Mouse (Mus musculus): Measurements from ENCODE around the gene Lcn9. TPM values are rescaled to one million over a fixed set of nuclear protein-coding genes. Genes with fewer than 3 reads are reported as not detected.
"Not testable (repeated sequence)": the region's sequence is repeated elsewhere in the genome, so short reads cannot be mapped to it uniquely, and the experiment has no call there.

Lcn9 gene
- polyA plus RNA-seq, 1 experiment from 2014 or later, result not detected

DNA sequence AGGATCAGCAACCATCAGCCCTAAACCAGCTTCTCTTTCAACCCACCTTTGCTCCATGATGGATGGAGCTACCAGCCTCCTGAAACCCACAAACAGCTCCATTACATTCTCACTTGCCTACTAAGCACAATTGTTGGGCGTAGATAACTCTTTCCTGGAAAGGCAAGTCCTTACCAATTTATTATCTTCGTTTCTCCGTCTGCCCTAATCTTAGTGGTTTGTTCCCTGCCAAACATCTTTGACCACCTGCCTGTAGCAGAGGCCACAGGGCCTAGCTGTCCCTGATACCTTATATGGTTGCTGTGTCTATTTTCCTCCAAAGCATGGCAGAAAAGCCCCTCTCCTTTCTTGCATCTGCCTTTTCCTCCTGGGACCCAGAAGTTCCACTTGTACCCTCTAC, 33.9 kb upstream of the Lcn9 start:
- Histone ChIP-seq H3K4me2 (ENCODE audit: low read depth, low read length) (no peak overlapping the region), H3K36me3 (ENCODE audit: control insufficient read depth, insufficient read depth) (no peaks in the 10 kb centered on the region), H3K27me3 (ENCODE audit: control insufficient read depth, insufficient read depth, low read length) (peaks cover 2% of the 10 kb centered on the region; the same call in 1 of the 2 replicates), H3K27ac (ENCODE audit: low read length) (no peak overlapping the region), H3K4me3 (ENCODE audit: low read length) (no peak overlapping the region), H3K9me3 (replicated peaks; ENCODE audit: control insufficient read depth, low read length) (no peaks in the 10 kb centered on the region), H3K9ac (ENCODE audit: low read length) (no peak overlapping the region), H3K4me1 (ENCODE audit: control insufficient read depth, insufficient read depth, low read length) (no peaks in the 10 kb centered on the region)
- ATAC-seq (replicated peaks; ENCODE audit: extremely low read depth, insufficient read depth, low FRiP score), result no peak
- 66% methylated on average over 3 of the region's 3 CpGs for WGBS

DNA sequence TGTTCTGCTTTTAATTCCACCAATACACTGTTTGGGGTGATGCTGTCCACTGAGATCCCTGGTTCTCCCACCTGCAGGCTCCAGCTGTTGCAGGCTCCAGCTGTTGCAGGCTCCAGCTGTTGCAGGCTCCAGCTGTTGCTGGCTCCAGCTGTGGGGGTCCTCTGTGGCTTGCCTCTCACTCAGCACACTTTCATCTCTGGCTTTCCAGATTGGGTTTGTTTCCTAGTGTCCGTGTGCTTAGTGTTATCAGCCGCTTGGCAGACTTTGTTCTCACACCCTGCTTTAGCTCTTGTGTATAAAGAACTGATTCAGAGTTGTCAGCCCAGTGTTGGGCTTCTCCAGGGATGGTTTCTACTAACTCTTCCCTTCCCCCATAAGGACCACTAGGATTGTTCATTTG, 25.3 kb upstream of the Lcn9 start:
- Histone ChIP-seq H3K4me2 (ENCODE audit: low read depth, low read length) (no peak overlapping the region), H3K9ac (ENCODE audit: low read length) (no peak overlapping the region), H3K27ac (ENCODE audit: low read length) (no peak overlapping the region), H3K36me3 (ENCODE audit: control insufficient read depth, insufficient read depth) (no peaks in the 10 kb centered on the region), H3K27me3 (ENCODE audit: control insufficient read depth, insufficient read depth, low read length) (no peaks in the 10 kb centered on the region), H3K4me1 (ENCODE audit: control insufficient read depth, insufficient read depth, low read length) (no peaks in the 10 kb centered on the region), H3K4me3 (ENCODE audit: low read length) (no peak overlapping the region), H3K9me3 (replicated peaks; ENCODE audit: control insufficient read depth, low read length) (no peaks in the 10 kb centered on the region)
- ATAC-seq (replicated peaks; ENCODE audit: extremely low read depth, insufficient read depth, low FRiP score), result 0 out of 2 replicates have a peak, but pooled peaks have one; percentile 18
- 19% methylated on average over 2 of the region's 2 CpGs for WGBS

DNA sequence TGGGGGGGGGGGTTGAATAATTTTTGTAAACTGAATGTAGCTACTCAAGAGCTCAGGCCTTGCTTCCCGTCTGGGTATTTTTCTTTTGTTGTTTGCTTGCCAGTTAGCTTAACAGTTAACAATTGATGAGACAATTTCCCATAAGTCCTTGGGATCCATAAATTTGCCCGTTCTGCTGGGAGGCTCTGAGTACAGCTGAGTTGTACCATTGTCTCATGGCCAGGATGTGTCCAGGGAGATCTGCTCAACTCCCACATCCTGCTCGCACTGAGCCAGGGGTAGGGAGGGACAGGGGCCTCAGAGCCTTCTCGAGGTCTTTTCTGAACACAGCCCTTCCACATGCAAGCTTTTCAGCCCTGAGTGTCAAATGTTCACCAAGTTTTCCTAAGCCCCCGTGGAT, 24.9 kb upstream of the Lcn9 start:
- no peak; the same call in 1 of the 2 replicates for ATAC-seq (replicated peaks; ENCODE audit: extremely low read depth, insufficient read depth, low FRiP score)
- 45% methylated on average over 5 of the region's 5 CpGs for WGBS
- H3K4me3 ChIP-seq (ENCODE audit: low read length), result no peak overlapping the region

DNA sequence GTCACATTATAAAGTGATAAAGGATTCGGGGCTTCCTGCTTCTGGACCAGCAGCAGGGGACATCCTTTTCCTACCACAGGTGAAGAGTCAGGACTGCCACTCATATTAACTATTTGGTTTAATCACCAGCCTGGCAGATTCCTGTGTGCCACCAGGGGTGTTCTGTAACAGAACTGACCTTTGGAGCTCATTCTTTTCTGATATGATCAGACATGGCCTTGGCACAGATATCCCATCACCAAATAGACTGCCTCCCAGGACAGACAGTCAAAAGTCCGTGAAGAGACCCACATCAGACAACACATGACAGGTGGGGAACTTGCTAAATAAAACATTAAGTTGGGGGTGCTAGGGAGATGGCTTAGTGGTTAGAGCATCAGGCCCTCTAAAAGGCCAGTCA, 11.2 kb upstream of the Lcn9 start:
- Histone ChIP-seq H3K4me1 (ENCODE audit: control insufficient read depth, insufficient read depth, low read length) (no peaks in the 10 kb centered on the region), H3K36me3 (ENCODE audit: control insufficient read depth, insufficient read depth) (no peaks in the 10 kb centered on the region), H3K4me2 (ENCODE audit: low read depth, low read length) (no peak overlapping the region), H3K9me3 (replicated peaks; ENCODE audit: control insufficient read depth, low read length) (no peaks in the 10 kb centered on the region), H3K27ac (ENCODE audit: low read length) (no peak overlapping the region), H3K4me3 (ENCODE audit: low read length) (no peak overlapping the region), H3K27me3 (ENCODE audit: control insufficient read depth, insufficient read depth, low read length) (no peaks in the 10 kb centered on the region), H3K9ac (ENCODE audit: low read length) (no peak overlapping the region)
- WGBS, result 64% methylated on average over 2 of the region's 2 CpGs
- no peak for ATAC-seq (replicated peaks; ENCODE audit: extremely low read depth, insufficient read depth, low FRiP score)

More for the DNA sequence above, 24.9 kb upstream of the Lcn9 start:
- no peaks in the 10 kb centered on the region for H3K9me3 ChIP-seq (replicated peaks; ENCODE audit: control insufficient read depth, low read length)
- H3K27me3 ChIP-seq (ENCODE audit: control insufficient read depth, insufficient read depth, low read length), result no peaks in the 10 kb centered on the region
- H3K4me2 ChIP-seq (ENCODE audit: low read depth, low read length), result no peak overlapping the region
- H3K9ac ChIP-seq (ENCODE audit: low read length), result no peak overlapping the region
- H3K4me1 ChIP-seq (ENCODE audit: control insufficient read depth, insufficient read depth, low read length), result no peaks in the 10 kb centered on the region
- no peaks in the 10 kb centered on the region for H3K36me3 ChIP-seq (ENCODE audit: control insufficient read depth, insufficient read depth)
- H3K27ac ChIP-seq (ENCODE audit: low read length), result no peak overlapping the region

DNA sequence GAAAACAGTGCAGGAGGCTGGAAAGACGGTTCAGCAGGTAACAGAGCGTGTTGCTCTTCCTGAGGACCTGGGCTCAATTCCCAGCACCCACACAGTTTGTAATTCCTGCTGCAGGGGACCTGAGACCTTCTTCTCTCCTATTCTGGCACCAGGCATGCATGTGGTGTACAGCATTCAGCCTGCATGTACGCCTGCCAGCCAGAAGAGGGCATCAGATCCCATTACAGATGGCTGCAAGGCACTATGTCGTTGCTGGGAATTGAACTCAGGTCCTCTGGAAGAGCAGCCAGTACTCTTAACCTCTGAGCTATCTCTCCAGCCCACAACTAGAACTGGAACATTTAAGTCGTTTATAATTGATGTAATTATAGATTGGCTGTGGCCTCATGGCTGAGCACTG, 9.6 kb upstream of the Lcn9 start:
- Histone ChIP-seq H3K9ac (ENCODE audit: low read length) (no peak overlapping the region), H3K36me3 (ENCODE audit: control insufficient read depth, insufficient read depth) (no peaks in the 10 kb centered on the region), H3K27ac (ENCODE audit: low read length) (no peak overlapping the region), H3K27me3 (ENCODE audit: control insufficient read depth, insufficient read depth, low read length) (no peaks in the 10 kb centered on the region), H3K4me3 (ENCODE audit: low read length) (no peak overlapping the region), H3K9me3 (replicated peaks; ENCODE audit: control insufficient read depth, low read length) (no peaks in the 10 kb centered on the region), H3K4me1 (ENCODE audit: control insufficient read depth, insufficient read depth, low read length) (no peaks in the 10 kb centered on the region), H3K4me2 (ENCODE audit: low read depth, low read length) (no peak overlapping the region)
- no peak for ATAC-seq (replicated peaks; ENCODE audit: extremely low read depth, insufficient read depth, low FRiP score)
- WGBS, result 70% methylated on average over 5 of the region's 5 CpGs

DNA sequence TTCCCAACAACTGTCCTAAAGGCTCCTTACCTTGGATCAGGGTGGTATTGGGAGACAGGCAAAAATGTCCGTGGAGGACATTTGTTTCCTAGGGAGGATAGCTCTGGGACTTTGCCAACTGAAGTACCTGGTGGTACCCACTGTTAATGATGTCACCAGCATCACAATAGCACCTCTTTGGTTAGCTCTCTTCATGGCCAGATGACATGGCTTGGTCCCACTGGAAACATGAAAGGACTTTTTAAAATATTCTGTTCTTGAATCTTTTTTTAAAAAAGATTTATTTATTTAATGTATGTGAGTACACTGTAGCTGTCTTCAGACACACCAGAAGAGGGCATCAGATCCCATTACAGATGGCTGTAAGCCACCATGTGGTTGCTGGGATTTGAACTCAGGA, 7.2 kb upstream of the Lcn9 start, which contains the start of gene Glt6d1:
Glt6d1 (minus strand) TSS at position 101 of the 400 bp plus-strand sequence.
- not testable (repeated sequence) for H3K4me3 ChIP-seq (ENCODE audit: low read length); ATAC-seq (replicated peaks; ENCODE audit: extremely low read depth, insufficient read depth, low FRiP score); H3K27me3 ChIP-seq (ENCODE audit: control insufficient read depth, insufficient read depth, low read length); H3K4me2 ChIP-seq (ENCODE audit: low read depth, low read length); H3K27ac ChIP-seq (ENCODE audit: low read length); H3K9ac ChIP-seq (ENCODE audit: low read length); H3K9me3 ChIP-seq (replicated peaks; ENCODE audit: control insufficient read depth, low read length); H3K4me1 ChIP-seq (ENCODE audit: control insufficient read depth, insufficient read depth, low read length); H3K36me3 ChIP-seq (ENCODE audit: control insufficient read depth, insufficient read depth)
- 74% methylated on average over 1 of the region's 1 CpGs for WGBS

DNA sequence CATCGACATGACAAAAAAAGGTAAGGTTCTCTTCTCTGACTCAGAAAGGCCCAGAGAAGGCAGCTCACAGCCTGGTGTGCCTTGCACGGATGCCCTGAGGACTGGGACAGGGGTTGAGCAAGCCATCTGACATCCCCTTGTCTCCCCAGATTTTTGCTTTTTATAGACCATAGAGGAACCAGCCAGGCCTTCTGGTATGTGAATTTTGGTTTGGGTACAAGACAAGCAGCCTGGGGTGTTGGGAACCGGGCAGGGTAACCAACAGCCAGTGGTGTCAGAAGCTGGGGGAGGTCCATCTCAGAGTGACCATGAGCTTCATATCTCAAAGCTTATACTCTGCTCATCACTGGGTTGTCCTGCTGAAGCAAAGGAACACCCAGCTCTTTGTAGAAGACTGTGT, 1.8 kb downstream of the Lcn9 start:
- Histone ChIP-seq H3K27ac (ENCODE audit: low read length) (no peak overlapping the region), H3K4me3 (ENCODE audit: low read length) (no peak overlapping the region), H3K4me1 (ENCODE audit: control insufficient read depth, insufficient read depth, low read length) (no peaks in the 10 kb centered on the region), H3K9me3 (replicated peaks; ENCODE audit: control insufficient read depth, low read length) (no peaks in the 10 kb centered on the region), H3K36me3 (ENCODE audit: control insufficient read depth, insufficient read depth) (no peaks in the 10 kb centered on the region), H3K4me2 (ENCODE audit: low read depth, low read length) (no peak overlapping the region), H3K27me3 (ENCODE audit: control insufficient read depth, insufficient read depth, low read length) (no peaks in the 10 kb centered on the region), H3K9ac (ENCODE audit: low read length) (no peak overlapping the region)
- no peak for ATAC-seq (replicated peaks; ENCODE audit: extremely low read depth, insufficient read depth, low FRiP score)
- 82% methylated on average over 3 of the region's 3 CpGs for WGBS

DNA sequence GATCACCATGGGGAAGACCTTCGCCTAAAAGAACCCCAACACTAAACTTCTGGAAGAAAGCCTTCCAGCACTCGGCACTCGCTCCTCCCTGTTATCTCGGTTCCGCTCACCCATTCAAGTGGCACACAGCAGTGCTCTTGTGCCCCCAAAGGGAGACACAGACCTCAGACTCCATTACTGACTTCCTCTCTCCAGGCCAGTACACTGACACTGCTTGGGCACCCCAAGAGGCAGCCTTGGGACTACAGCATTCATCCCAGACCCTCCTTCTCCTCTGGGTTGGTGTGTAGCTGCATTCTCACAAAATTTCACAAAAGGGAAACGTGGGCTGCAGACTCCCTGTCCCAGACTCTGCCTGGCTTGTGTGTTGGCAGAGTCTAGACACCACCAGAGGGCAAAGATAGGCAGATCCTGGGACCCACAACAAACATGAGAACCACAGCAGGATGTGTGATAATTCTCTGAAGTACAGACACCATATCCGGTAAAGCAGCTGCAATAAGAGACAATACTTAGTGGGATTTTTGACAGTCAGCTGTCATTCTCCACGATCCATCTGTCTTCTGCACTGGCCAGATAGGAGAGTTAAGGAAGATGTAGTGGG, 5.5 kb downstream of the Lcn9 start:
- Histone ChIP-seq H3K9me3 (replicated peaks; ENCODE audit: control insufficient read depth, low read length) (no peaks in the 10 kb centered on the region), H3K27ac (ENCODE audit: low read length) (no peak overlapping the region), H3K27me3 (ENCODE audit: control insufficient read depth, insufficient read depth, low read length) (peaks cover 3% of the 10 kb centered on the region; the same call in 1 of the 2 replicates), H3K4me1 (ENCODE audit: control insufficient read depth, insufficient read depth, low read length) (no peaks in the 10 kb centered on the region), H3K36me3 (ENCODE audit: control insufficient read depth, insufficient read depth) (no peaks in the 10 kb centered on the region), H3K9ac (ENCODE audit: low read length) (no peak overlapping the region), H3K4me3 (ENCODE audit: low read length) (no peak overlapping the region), H3K4me2 (ENCODE audit: low read depth, low read length) (no peak overlapping the region)
- no peak for ATAC-seq (replicated peaks; ENCODE audit: extremely low read depth, insufficient read depth, low FRiP score)
- 51% methylated on average over 8 of the region's 8 CpGs for WGBS

DNA sequence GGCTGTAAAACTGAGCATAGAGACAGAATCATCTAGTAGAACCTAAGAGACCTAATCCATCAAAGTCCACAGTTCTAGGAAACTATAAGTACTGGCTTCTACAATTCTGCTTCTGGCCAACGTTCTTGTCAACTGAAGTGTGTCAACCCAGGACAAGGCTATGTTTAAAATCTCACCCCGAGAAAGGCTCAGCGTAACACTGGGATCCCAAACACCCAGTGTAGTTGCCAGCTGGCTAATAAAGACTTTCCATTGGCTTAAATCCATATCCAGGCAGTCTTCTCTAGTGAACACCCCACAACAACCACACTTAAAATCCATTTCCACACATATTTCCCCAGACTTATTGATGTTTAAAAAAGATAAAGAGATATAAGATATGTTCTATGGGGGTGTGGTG, 7.8 kb downstream of the Lcn9 start:
- ATAC-seq (replicated peaks; ENCODE audit: extremely low read depth, insufficient read depth, low FRiP score), result no peak
- H3K27ac ChIP-seq (ENCODE audit: low read length), result no peak overlapping the region
- no peak overlapping the region for H3K4me2 ChIP-seq (ENCODE audit: low read depth, low read length)
- H3K27me3 ChIP-seq (ENCODE audit: control insufficient read depth, insufficient read depth, low read length), result peaks cover 5% of the 10 kb centered on the region; the same call in 1 of the 2 replicates
- no peaks in the 10 kb centered on the region for H3K9me3 ChIP-seq (replicated peaks; ENCODE audit: control insufficient read depth, low read length)
- no peak overlapping the region for H3K4me3 ChIP-seq (ENCODE audit: low read length)
- no peak overlapping the region for H3K9ac ChIP-seq (ENCODE audit: low read length)
- H3K4me1 ChIP-seq (ENCODE audit: control insufficient read depth, insufficient read depth, low read length), result no peaks in the 10 kb centered on the region
- H3K36me3 ChIP-seq (ENCODE audit: control insufficient read depth, insufficient read depth), result no peaks in the 10 kb centered on the region
- WGBS, result 60% methylated on average over 3 of the region's 3 CpGs
